8 mouse cellular contexts compared by ENCODE assay signal in genomic region chr11:95009629-95010014, GRCm38 (mm10). TPM values are rescaled to one million over a fixed set of nuclear protein-coding genes. Genes with fewer than 3 reads are reported as not detected.
A peak's percentile ranks its signal among the peaks of the same experiment; 100 is the strongest.
DNase-seq lines count a peak whose midpoint lies in the region; ATAC-seq lines count a peak whose summit lies in the region.

Samd14 (plus strand) TSS chr11:95009879.

- H3K4me2 ChIP-seq in midbrain, embryonic 15.5 days = peak within 1 kb of the TSS; percentile 91

- peak within 1 kb of the TSS; percentile 99 for H3K4me3 ChIP-seq in midbrain, embryonic 15.5 days

- DNase-seq in CD4-positive, CD25-positive, alpha-beta regulatory T cell, adult 2 months (ENCODE audit: low read depth, low spot score) = peak; percentile 55
- DNase-seq in R1 (ENCODE audit: low read depth, low spot score) (peak; percentile 57), liver (peak; percentile 87)
- DNase-seq in embryo, embryonic 10.5 days (ENCODE audit: low spot score) = peak; percentile 85
- DNase-seq in gastrocnemius, postnatal 4 days (ENCODE audit: low spot score in 2 of 2) = peak; percentile 58 to 74
- DNase-seq in kidney, adult 9 months = peak; percentile 47
- no peak for DNase-seq in thymus, postnatal 25 days

- H3K4me1 ChIP-seq in midbrain, embryonic 15.5 days = peaks cover 67% of the 10 kb centered on the region

- peak within 1 kb of the TSS; percentile 100 for H3K9ac ChIP-seq in midbrain, embryonic 15.5 days

- H3K27me3 ChIP-seq in midbrain, embryonic 15.5 days (replicated peaks) = no peaks in the 10 kb centered on the region

- no peaks in the 10 kb centered on the region for H3K9me3 ChIP-seq in midbrain, embryonic 15.5 days

- 0% methylated on average over 28 of the region's 32 CpGs for WGBS in midbrain, embryonic 15.5 days

- peak within 1 kb of the TSS; percentile 95 for H3K27ac ChIP-seq in midbrain, embryonic 15.5 days

- ATAC-seq in midbrain, embryonic 15.5 days (replicated peaks) = peak; percentile 68

- H3K36me3 ChIP-seq in midbrain, embryonic 15.5 days (replicated peaks) = peaks cover 5% of the 10 kb centered on the region; the same call in 1 of the 2 replicates

RNA-seq across cellular contexts. Expression of gene Samd14, which starts in this region (rescaled TPM):
- 10 to 100 TPM; 10.8 to 11.4 TPM for total RNA-seq in gastrocnemius, postnatal 4 days (2021)
- 171 and 177 TPM in 2 replicates for polyA plus RNA-seq in midbrain, embryonic 15.5 days (2015; fragmentation: Nextera tagmentation; extraction: Ambion mirVana)
